Mouse (Mus musculus) heart, postnatal 0 days (tissue): ENCODE results near the gene Taf10.

ENCODE experiments used
- CTCF ChIP-seq: IDR thresholded peaks from 2 replicates; pipeline ENCODE4 v1.5.1; 2016; ENCODE audit warnings: antibody characterized with exemption, control low read depth, low read depth
- EP300 ChIP-seq: IDR thresholded peaks from 2 replicates; pipeline ENCODE4 v1.6.1; 2016; ENCODE audit warnings: antibody characterized with exemption, low read depth

DNA sequence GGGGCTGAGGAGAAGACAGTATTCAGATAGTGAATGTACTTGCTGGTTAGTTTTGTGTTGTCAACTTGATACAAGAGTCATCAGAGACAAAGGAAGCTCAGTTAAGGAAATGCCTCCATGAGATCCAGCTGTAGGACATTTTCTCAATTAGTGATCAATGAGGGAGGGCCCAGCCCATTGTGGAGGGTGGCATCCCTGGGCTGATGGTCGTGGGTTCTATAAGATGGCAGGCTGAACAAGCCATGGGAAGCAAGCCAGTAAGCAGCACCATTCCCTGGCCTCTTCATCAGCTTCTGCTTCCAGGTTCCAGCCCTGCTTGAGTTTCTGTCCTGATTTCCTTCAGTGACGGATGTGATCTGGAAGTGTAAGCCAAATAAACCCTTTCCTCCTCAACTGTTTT lies 3.6 kb upstream of the Taf10 start:
- TF ChIP-seq CTCF (no peak), EP300 (no peak)
